Mouse (Mus musculus) forebrain, embryonic 12.5 days (tissue): Measurements from ENCODE around the gene Pon1. TPM values are rescaled to one million over a fixed set of nuclear protein-coding genes. Genes with fewer than 3 reads are reported as not detected.

Experiments used
- ATAC-seq: fragments of 200-750 bp; cut with Nextera tagmentation; 2 replicates; pipeline ENCODE4 v1.8.0; 2017; ENCODE audit warnings: moderate TSS enrichment; ENCODE audit not compliant: low FRiP score
- H3K27ac ChIP-seq: fragments of 300-500 bp; sonication (generic); 2 replicates; pipeline ENCODE4 v1.5.1; 2016; ENCODE audit warnings: mild to moderate bottlenecking
- H3K27me3 ChIP-seq: fragments of 300-500 bp; sonication (generic); 2 replicates; pipeline ENCODE4 v1.6.1; 2016; ENCODE audit warnings: mild to moderate bottlenecking
- H3K36me3 ChIP-seq: fragments of 300-500 bp; sonication (generic); replicated peaks from 2 replicates; pipeline ENCODE4 v1.6.1; 2016; ENCODE audit warnings: mild to moderate bottlenecking
- H3K4me1 ChIP-seq: fragments of 300-500 bp; sonication (generic); 2 replicates; pipeline ENCODE4 v1.6.1; 2016
- H3K4me2 ChIP-seq: fragments of 300-500 bp; sonication (generic); 2 replicates; pipeline ENCODE4 v1.6.1; 2016; ENCODE audit warnings: mild to moderate bottlenecking, moderate library complexity
- H3K4me3 ChIP-seq: fragments of 300-500 bp; sonication (generic); replicated peaks from 2 replicates; pipeline ENCODE4 v1.5.1; 2016; ENCODE audit warnings: mild to moderate bottlenecking
- H3K9ac ChIP-seq: fragments of 300-500 bp; sonication (generic); 2 replicates; pipeline ENCODE4 v1.6.1; 2016; ENCODE audit warnings: mild to moderate bottlenecking
- H3K9me3 ChIP-seq: fragments of 300-500 bp; sonication (generic); 2 replicates; pipeline ENCODE4 v1.6.1; 2016
- WGBS: fragments of 180-500 bp; shearing (Covaris S2); methylation state at CpG from one replicate; pipeline ENCODE4 v1.1.7; 2016; 5-methylcytosine and 5-hydroxymethylcytosine counted together
- polyA plus RNA-seq: library from polyadenylated mRNA; unstranded; fragments of >200 nt; fragmentation: Nextera tagmentation; extraction: Ambion mirVana; gene quantifications from 2 replicates; pipeline ENCODE4 v1.2.1, GENCODE M21; 2016

Pon1 gene
- polyA plus RNA-seq, 1 experiment from 2014 or later = 0.13 TPM

GRCm38 (mm10) chr6:5199376-5199905 lies 5.7 kb upstream of the Pon1 start:
- no peak overlapping the region for H3K4me3 ChIP-seq
- ATAC-seq = no peak
- H3K4me1 ChIP-seq = no peaks in the 10 kb centered on the region
- H3K36me3 ChIP-seq = no peaks in the 10 kb centered on the region
- H3K27ac ChIP-seq = no peak overlapping the region
- no peak overlapping the region for H3K4me2 ChIP-seq
- no peak overlapping the region for H3K9ac ChIP-seq
- 89% methylated on average over 8 of the region's 8 CpGs for WGBS
- no peaks in the 10 kb centered on the region for H3K9me3 ChIP-seq
- no peaks in the 10 kb centered on the region for H3K27me3 ChIP-seq

GRCm38 (mm10) chr6:5198590-5198989 lies 4.8 kb upstream of the Pon1 start:
- Histone ChIP-seq H3K9me3 (no peaks in the 10 kb centered on the region), H3K27me3 (no peaks in the 10 kb centered on the region), H3K4me3 (no peak overlapping the region), H3K36me3 (no peaks in the 10 kb centered on the region), H3K4me1 (peaks cover 7% of the 10 kb centered on the region), H3K4me2 (no peak overlapping the region), H3K27ac (no peak overlapping the region), H3K9ac (no peak overlapping the region)
- 89% methylated on average over 5 of the region's 5 CpGs for WGBS
- no peak for ATAC-seq

DNA sequence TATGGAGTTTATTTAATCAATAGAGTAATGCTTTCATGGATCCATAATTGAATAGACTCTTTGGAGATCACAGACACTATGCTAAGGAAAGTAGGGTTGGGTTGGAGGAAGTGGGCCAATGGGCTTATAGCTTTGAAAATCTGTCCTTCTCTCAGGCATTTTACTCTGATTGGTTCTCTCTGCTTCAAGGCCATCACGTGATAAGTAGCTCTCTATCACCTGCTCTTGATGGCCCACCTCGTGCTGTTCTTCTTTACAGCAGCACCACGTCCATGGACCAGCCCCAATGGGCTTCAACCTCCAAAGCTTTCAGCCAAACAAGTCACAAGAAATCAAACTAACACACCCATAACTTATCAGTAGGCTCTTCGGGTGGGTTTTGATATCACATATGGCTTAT lies 3.0 kb downstream of the Pon1 start:
- Histone ChIP-seq H3K4me2 (no peak overlapping the region), H3K36me3 (no peaks in the 10 kb centered on the region), H3K27me3 (no peaks in the 10 kb centered on the region), H3K9me3 (no peaks in the 10 kb centered on the region), H3K4me3 (no peak overlapping the region), H3K9ac (no peak overlapping the region), H3K4me1 (peaks cover 9% of the 10 kb centered on the region), H3K27ac (no peak overlapping the region)
- WGBS = 89% methylated on average over 4 of the region's 4 CpGs
- no peak for ATAC-seq

DNA sequence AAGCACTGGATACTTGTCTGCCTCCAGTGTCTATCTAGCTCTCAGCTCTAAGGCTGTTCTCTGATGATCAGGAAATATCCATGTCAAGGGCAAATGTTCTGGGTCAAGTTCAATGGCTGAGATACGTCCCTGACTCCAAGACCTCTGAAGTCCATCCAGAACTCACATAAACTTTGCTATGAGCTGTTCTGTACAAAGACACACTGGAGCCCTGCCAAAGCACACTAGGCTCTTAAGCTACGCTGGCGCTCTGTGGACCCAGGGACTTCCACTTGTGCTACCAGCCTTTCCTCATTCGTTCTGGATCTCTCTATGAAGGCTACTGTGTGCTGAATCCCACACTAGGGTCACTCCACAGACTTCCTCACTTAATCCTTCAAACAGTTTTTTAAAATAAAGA lies 4.2 kb downstream of the Pon1 start:
- no peaks in the 10 kb centered on the region for H3K36me3 ChIP-seq
- no peak overlapping the region for H3K4me3 ChIP-seq
- no peak overlapping the region for H3K27ac ChIP-seq
- peaks cover 9% of the 10 kb centered on the region for H3K4me1 ChIP-seq
- H3K9ac ChIP-seq = no peak overlapping the region
- no peak overlapping the region for H3K4me2 ChIP-seq
- WGBS = 83% methylated on average over 4 of the region's 4 CpGs
- no peaks in the 10 kb centered on the region for H3K9me3 ChIP-seq
- H3K27me3 ChIP-seq = no peaks in the 10 kb centered on the region
- no peak for ATAC-seq

DNA sequence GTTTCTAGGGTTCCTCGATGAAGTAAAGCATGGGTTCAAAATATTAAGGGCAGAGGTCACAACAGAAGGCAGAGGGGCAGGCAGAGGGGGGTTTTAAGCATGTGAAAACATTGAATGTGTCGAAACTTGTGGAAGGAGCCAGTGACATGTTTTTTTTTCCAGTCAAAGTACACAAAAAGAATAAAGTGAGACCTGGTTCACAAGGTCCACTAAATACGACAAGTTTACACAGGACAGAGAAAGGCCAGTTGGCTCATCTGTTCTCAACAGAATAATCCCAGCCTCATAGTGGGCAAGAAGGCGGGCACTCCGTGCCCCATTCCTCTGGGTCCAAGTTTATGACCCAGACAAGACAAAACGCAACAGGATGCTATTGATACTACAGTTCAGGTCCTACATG lies 4.8 kb downstream of the Pon1 start:
- WGBS = 82% methylated on average over 6 of the region's 6 CpGs
- Histone ChIP-seq H3K4me2 (no peak overlapping the region), H3K36me3 (no peaks in the 10 kb centered on the region), H3K4me1 (peaks cover 6% of the 10 kb centered on the region), H3K27me3 (no peaks in the 10 kb centered on the region), H3K4me3 (no peak overlapping the region), H3K9ac (no peak overlapping the region), H3K9me3 (no peaks in the 10 kb centered on the region), H3K27ac (no peak overlapping the region)
- ATAC-seq = no peak

GRCm38 (mm10) chr6:5188036-5188435 lies 5.7 kb downstream of the Pon1 start:
- no peaks in the 10 kb centered on the region for H3K4me1 ChIP-seq
- WGBS = 89% methylated on average over 5 of the region's 5 CpGs
- no peak overlapping the region for H3K9ac ChIP-seq
- ATAC-seq = no peak
- no peak overlapping the region for H3K4me2 ChIP-seq
- H3K27me3 ChIP-seq = no peaks in the 10 kb centered on the region
- no peaks in the 10 kb centered on the region for H3K9me3 ChIP-seq
- H3K27ac ChIP-seq = no peak overlapping the region
- H3K4me3 ChIP-seq = no peak overlapping the region
- no peaks in the 10 kb centered on the region for H3K36me3 ChIP-seq

GRCm38 (mm10) chr6:5187586-5187985 lies 6.2 kb downstream of the Pon1 start:
- Histone ChIP-seq H3K9ac (no peak overlapping the region), H3K4me2 (no peak overlapping the region), H3K27me3 (no peaks in the 10 kb centered on the region), H3K9me3 (no peaks in the 10 kb centered on the region), H3K4me3 (no peak overlapping the region), H3K27ac (no peak overlapping the region), H3K36me3 (no peaks in the 10 kb centered on the region), H3K4me1 (no peaks in the 10 kb centered on the region)
- 81% methylated on average over 6 of the region's 6 CpGs for WGBS
- no peak for ATAC-seq

GRCm38 (mm10) chr6:5186229-5186950 lies 7.4 kb downstream of the Pon1 start:
- ATAC-seq = no peak

DNA sequence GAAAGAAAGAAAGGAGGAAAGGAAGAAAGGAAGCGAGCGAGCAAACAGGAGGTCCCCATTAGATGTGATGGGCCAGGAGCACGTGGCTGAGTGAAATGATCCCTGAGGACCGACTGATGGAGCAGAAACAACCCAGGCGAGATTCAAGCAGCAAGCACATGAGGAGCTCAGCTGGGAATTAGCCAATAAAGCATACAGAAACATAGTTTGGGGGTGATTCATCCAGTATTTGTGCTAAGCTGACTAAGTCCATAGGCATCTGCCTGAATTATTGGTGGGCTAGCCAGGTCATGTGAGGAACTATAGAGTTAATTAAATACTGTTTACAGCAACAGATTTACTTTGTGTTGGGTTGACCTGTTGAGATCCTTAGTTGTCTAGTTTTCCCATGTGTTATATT lies 13.1 kb downstream of the Pon1 start:
- no peak overlapping the region for H3K9ac ChIP-seq
- 85% methylated on average over 5 of the region's 5 CpGs for WGBS
- H3K4me3 ChIP-seq = no peak overlapping the region
- peaks cover 7% of the 10 kb centered on the region for H3K4me1 ChIP-seq
- no peaks in the 10 kb centered on the region for H3K9me3 ChIP-seq
- no peak overlapping the region for H3K4me2 ChIP-seq
- no peaks in the 10 kb centered on the region for H3K36me3 ChIP-seq
- H3K27me3 ChIP-seq = no peaks in the 10 kb centered on the region
- ATAC-seq = no peak
- H3K27ac ChIP-seq = no peak overlapping the region

More at GRCm38 (mm10) chr6:5186229-5186950, 7.4 kb downstream of the Pon1 start:
- no peaks in the 10 kb centered on the region for H3K27me3 ChIP-seq
- no peak overlapping the region for H3K9ac ChIP-seq
- no peak overlapping the region for H3K27ac ChIP-seq
- no peak overlapping the region for H3K4me3 ChIP-seq
- WGBS = 86% methylated on average over 7 of the region's 7 CpGs
- no peaks in the 10 kb centered on the region for H3K4me1 ChIP-seq
- no peaks in the 10 kb centered on the region for H3K36me3 ChIP-seq
- H3K4me2 ChIP-seq = no peak overlapping the region
- no peaks in the 10 kb centered on the region for H3K9me3 ChIP-seq

DNA sequence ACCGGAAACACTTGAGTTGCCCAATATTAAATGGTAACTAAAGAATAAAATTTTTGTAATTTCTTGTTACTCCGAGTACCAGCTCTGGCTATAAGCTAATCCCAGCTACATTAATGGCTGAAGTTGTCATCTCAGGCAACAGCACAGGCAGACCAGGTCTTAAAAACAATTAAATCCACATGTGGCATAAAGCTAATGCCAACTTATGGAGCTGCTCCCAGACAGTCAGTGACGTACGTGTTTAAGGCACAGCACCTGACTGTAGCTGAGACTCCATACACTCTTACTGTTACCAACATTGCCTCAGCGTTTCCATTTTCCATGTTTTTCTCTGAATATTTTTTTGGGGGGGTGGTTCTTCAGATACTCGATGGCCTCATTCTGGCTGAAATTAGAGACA lies 14.6 kb downstream of the Pon1 start:
- no peak overlapping the region for H3K27ac ChIP-seq
- H3K4me2 ChIP-seq = no peak overlapping the region
- no peaks in the 10 kb centered on the region for H3K9me3 ChIP-seq
- H3K4me1 ChIP-seq = peaks cover 7% of the 10 kb centered on the region
- no peaks in the 10 kb centered on the region for H3K27me3 ChIP-seq
- 90% methylated on average over 6 of the region's 6 CpGs for whole genome bisulfite sequencing
- ATAC-seq = no peak
- H3K36me3 ChIP-seq = no peaks in the 10 kb centered on the region
- no peak overlapping the region for H3K9ac ChIP-seq
- no peak overlapping the region for H3K4me3 ChIP-seq

- Histone ChIP-seq H3K4me3 (peak overlapping the region; percentile 11; the same call in 1 of the 2 replicates), H3K36me3 (no peaks in the 10 kb centered on the region), H3K4me2 (peak overlapping the region; percentile 35), H3K9ac (no peak overlapping the region), H3K4me1 (peaks cover 7% of the 10 kb centered on the region), H3K27ac (no peak overlapping the region), H3K9me3 (no peaks in the 10 kb centered on the region), H3K27me3 (no peaks in the 10 kb centered on the region)
- peak; percentile 61 for ATAC-seq
- 46% methylated on average over 19 of the region's 19 CpGs for WGBS
Measured at GRCm38 (mm10) chr6:5177967-5178891, 15.5 kb downstream of the Pon1 start.

DNA sequence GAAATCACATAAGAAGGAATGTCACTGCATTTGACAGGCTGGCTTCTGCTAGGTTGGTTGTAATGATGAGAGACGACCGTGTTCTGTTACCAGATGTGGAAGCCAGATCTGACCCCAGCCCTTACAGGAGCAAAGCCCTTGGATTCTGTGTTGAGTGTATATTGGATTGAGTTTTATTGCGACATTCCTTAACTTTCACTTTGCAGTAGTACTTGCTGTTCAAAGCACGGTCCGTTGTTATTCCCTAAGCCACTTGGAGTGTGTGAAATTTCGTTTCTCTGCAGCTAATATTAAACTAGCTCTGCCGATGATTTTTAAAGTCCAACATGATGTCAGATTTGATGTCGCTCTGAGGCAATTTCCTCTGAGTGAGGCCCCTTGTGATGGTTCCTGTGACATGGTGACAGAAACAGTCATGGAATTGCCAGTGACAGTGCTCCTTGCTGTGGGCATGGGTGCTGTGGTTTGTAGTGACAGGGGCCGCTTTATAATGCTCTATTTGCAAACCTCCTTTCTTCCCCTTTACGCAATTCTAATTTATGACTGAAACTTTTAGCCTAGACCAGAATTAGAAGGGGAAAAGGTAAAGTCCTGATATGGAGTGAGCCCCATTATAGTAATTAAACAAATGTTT lies 19.4 kb downstream of the Pon1 start:
- ATAC-seq = no peak

More for the DNA sequence above, 19.4 kb downstream of the Pon1 start:
- Histone ChIP-seq H3K9ac (no peak overlapping the region), H3K9me3 (no peaks in the 10 kb centered on the region), H3K27ac (no peak overlapping the region), H3K4me3 (no peak overlapping the region), H3K4me1 (peaks cover 7% of the 10 kb centered on the region), H3K36me3 (no peaks in the 10 kb centered on the region), H3K4me2 (no peak overlapping the region), H3K27me3 (no peaks in the 10 kb centered on the region)
- 87% methylated on average over 10 of the region's 10 CpGs for WGBS
